Mouse (Mus musculus) retina, postnatal 1 day (tissue): ENCODE data around the gene Perm1.

ENCODE experiments used
- DNase-seq: peaks from one replicate; pipeline ENCODE4 v3.0.0-alpha.2; 2012

Perm1 gene

GRCm38 (mm10) chr4:156215649-156216048, at the start of gene Perm1:
Gene Perm1 (plus strand): TSS chr4:156215868.
- DNase-seq, result no peak

GRCm38 (mm10) chr4:156166477-156166876, 49.2 kb upstream of the Perm1 start:
- DNase-seq, result no peak

- DNase-seq, result no peak
Measured at GRCm38 (mm10) chr4:156168611-156169010, 47.1 kb upstream of the Perm1 start.

- no peak for DNase-seq
Measured at GRCm38 (mm10) chr4:156169129-156169528, 46.5 kb upstream of the Perm1 start.

GRCm38 (mm10) chr4:156171828-156172227, 43.8 kb upstream of the Perm1 start:
- DNase-seq, result no peak

GRCm38 (mm10) chr4:156177630-156178029, 38.0 kb upstream of the Perm1 start:
- DNase-seq, result no peak

- DNase-seq, result no peak
Measured at GRCm38 (mm10) chr4:156183747-156184146, 31.9 kb upstream of the Perm1 start.

- peak; percentile 35 for DNase-seq
Measured at GRCm38 (mm10) chr4:156184291-156184954, 31.2 kb upstream of the Perm1 start.

GRCm38 (mm10) chr4:156185456-156185949, 30.2 kb upstream of the Perm1 start:
- DNase-seq, result peak; percentile 29

- peak; percentile 88 for DNase-seq
Measured at GRCm38 (mm10) chr4:156185950-156186850, 29.5 kb upstream of the Perm1 start.

GRCm38 (mm10) chr4:156188162-156188810, 27.4 kb upstream of the Perm1 start:
- DNase-seq, result no peak

GRCm38 (mm10) chr4:156188811-156189323, 26.8 kb upstream of the Perm1 start:
- DNase-seq, result peak; percentile 82

- no peak for DNase-seq
Measured at GRCm38 (mm10) chr4:156192421-156193199, 23.1 kb upstream of the Perm1 start.

- DNase-seq, result no peak
Measured at GRCm38 (mm10) chr4:156193200-156193590, 22.5 kb upstream of the Perm1 start.

GRCm38 (mm10) chr4:156193906-156194305, 21.8 kb upstream of the Perm1 start:
- no peak for DNase-seq

GRCm38 (mm10) chr4:156194346-156194745, 21.3 kb upstream of the Perm1 start:
- DNase-seq, result no peak

- DNase-seq, result peak; percentile 79
Measured at GRCm38 (mm10) chr4:156195927-156196870, 19.5 kb upstream of the Perm1 start.

GRCm38 (mm10) chr4:156197131-156197828, 18.4 kb upstream of the Perm1 start, which contains the start of gene Agrn:
Gene Agrn (minus strand): TSS chr4:156197488.
- DNase-seq, result peak; percentile 79

GRCm38 (mm10) chr4:156197829-156198205, 17.9 kb upstream of the Perm1 start:
- DNase-seq, result peak; percentile 95
